Mouse (Mus musculus): ENCODE measurements around the gene Trmt13.

DNA sequence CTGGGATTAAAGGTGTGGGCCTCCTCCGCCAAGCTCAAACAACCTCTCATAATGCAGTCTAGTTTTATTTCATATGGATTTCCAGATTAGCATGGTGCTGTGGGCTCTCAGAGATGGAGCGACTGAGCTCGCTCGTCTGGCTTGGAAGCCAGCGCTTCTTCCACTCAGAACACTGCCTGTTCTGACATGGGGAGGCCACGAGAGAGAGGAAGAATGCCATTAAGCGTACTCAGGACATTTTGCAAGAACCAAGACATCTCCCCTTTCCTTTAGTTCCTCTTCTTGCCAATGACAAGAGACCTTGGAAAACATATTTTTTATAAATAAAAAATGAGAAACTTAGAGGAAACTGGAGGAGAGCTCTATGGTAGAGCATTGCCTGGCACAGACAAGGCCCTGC is 34.4 kb upstream of the Trmt13 start:
- TF ChIP-seq ZNF384 (IDR thresholded peaks at IDR 0.05; ENCODE audit: low read depth, low read length) = no peak
- TF ChIP-seq ZC3H11A (IDR thresholded peaks at IDR 0.05; ENCODE audit: borderline replicate concordance, low read depth, low read length) = no peak
- TF ChIP-seq CHD2 (IDR thresholded peaks at IDR 0.05; ENCODE audit: low read depth, low read length) = no peak
- TF ChIP-seq HCFC1 (IDR thresholded peaks at IDR 0.05; ENCODE audit: borderline replicate concordance, insufficient read depth, low read length) = no peak
- TF ChIP-seq MAFK (IDR thresholded peaks at IDR 0.05; ENCODE audit: insufficient read depth, low read depth, low read length) = no peak

All from ES-E14 (cell line).